In the genomic region with DNA sequence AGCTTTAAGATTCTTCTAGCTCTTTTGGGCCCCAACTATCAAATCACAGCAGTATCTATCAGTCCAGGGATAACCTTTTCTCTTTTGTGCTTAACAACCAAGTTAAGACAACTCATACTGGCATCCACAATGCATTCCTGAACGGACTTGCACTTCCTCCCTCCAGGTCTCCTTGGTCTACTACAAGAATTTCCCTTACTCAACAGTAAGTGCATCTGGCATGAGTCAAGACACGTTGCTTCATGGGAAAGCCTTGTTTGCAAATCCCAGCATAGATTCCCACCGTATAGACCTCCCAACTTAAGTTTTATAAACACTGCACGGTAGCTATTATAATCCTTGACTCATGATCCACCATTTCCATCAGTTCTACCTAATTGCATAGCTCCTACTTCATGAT, we compare ENCODE assay signal across 15 mouse cellular contexts.
"Had no signal": no experiment of that assay in that cellular context is flagged by ENCODE, and none has a peak within 500 bp of the region (broad histone marks: within the 10 kb centered on the region; RNA-seq: fewer than 3 reads in every experiment).

No protein-coding gene starts in this region.

- H3K27ac ChIP-seq: liver, embryonic 15.5 days; lung, embryonic 15.5 days; neural tube, embryonic 12.5 days; stomach, embryonic 15.5 days; stomach, postnatal 0 days had no signal

- H3K4me1 ChIP-seq: liver, embryonic 15.5 days; lung, embryonic 15.5 days; megakaryocyte, embryonic 14.5 days; neural tube, embryonic 12.5 days; stomach, embryonic 15.5 days had no signal

- H3K4me3 ChIP-seq: liver, embryonic 15.5 days; lung, embryonic 15.5 days; megakaryocyte, embryonic 14.5 days; myocyte; neural tube, embryonic 12.5 days; stomach, embryonic 15.5 days had no signal

- DNase-seq: liver, postnatal 0 days; lung, adult 2 months; lung, postnatal 10 days; lung, postnatal 36 days; midbrain, embryonic 14.5 days; right cerebral cortex, postnatal 14 days; thymus, adult 2 months; thymus, postnatal 36 days had no signal
